Mouse (Mus musculus) stomach, embryonic 14.5 days (tissue): Measurements from ENCODE around the gene Cacna2d3. TPM values are rescaled to one million over a fixed set of nuclear protein-coding genes. Genes with fewer than 3 reads are reported as not detected.

ENCODE experiments used
- ATAC-seq: fragments of 200-750 bp; cut with Nextera tagmentation; 2 replicates; pipeline ENCODE4 v1.8.0; 2017; ENCODE audit warnings: low read depth, moderate TSS enrichment; ENCODE audit not compliant: insufficient number of reproducible peaks, insufficient read depth, low FRiP score
- H3K27ac ChIP-seq: fragments of 300-500 bp; sonication (generic); 2 replicates; pipeline ENCODE4 v1.5.1; 2014; ENCODE audit warnings: mild to moderate bottlenecking, low read length, moderate library complexity, mixed read lengths
- H3K27me3 ChIP-seq: fragments of 300-500 bp; sonication (generic); 2 replicates; pipeline ENCODE4 v1.6.1; 2014; ENCODE audit warnings: low read length, control low read depth, mixed read lengths; ENCODE audit not compliant: control insufficient read depth, insufficient read depth
- H3K36me3 ChIP-seq: fragments of 300-500 bp; sonication (generic); 2 replicates; pipeline ENCODE4 v1.6.1; 2014; ENCODE audit warnings: mild to moderate bottlenecking, control low read depth, low read length, moderate library complexity, mixed read lengths; ENCODE audit not compliant: control insufficient read depth, insufficient read depth
- H3K4me1 ChIP-seq: fragments of 300-500 bp; sonication (generic); 2 replicates; pipeline ENCODE4 v1.6.1; 2014; ENCODE audit warnings: low read length, control low read depth, mixed read lengths; ENCODE audit not compliant: control insufficient read depth, insufficient read depth
- H3K4me2 ChIP-seq: fragments of 300-500 bp; sonication (generic); replicated peaks from 2 replicates; pipeline ENCODE4 v1.6.1; 2014; ENCODE audit warnings: low read depth, low read length, control low read depth
- H3K4me3 ChIP-seq: fragments of 300-500 bp; sonication (generic); 2 replicates; pipeline ENCODE4 v1.5.1; 2014; ENCODE audit warnings: low read depth, low read length, control low read depth
- H3K9ac ChIP-seq: fragments of 300-500 bp; sonication (generic); replicated peaks from 2 replicates; pipeline ENCODE4 v1.6.1; 2014; ENCODE audit warnings: low read depth, mild to moderate bottlenecking, control low read depth, low read length, moderate library complexity, mixed read lengths
- H3K9me3 ChIP-seq: fragments of 300-500 bp; sonication (generic); 2 replicates; pipeline ENCODE4 v1.6.1; 2016; ENCODE audit warnings: low read depth, low read length, control low read depth; ENCODE audit not compliant: control insufficient read depth
- WGBS: fragments of 180-500 bp; shearing (Covaris S2); extraction: QIAGEN DNeasy Blood & Tissue Kit; methylation state at CpG from one replicate; pipeline ENCODE4 v1.1.7; 2014; 5-methylcytosine and 5-hydroxymethylcytosine counted together
- polyA plus RNA-seq: library from polyadenylated mRNA; unstranded; fragments of >200 nt; fragmentation: Nextera tagmentation; extraction: Ambion mirVana; gene quantifications from 2 replicates; pipeline ENCODE4 v1.2.1, GENCODE M21; 2014

Cacna2d3 gene
- polyA plus RNA-seq, 1 experiment from 2014 or later, result 3.5 TPM

DNA sequence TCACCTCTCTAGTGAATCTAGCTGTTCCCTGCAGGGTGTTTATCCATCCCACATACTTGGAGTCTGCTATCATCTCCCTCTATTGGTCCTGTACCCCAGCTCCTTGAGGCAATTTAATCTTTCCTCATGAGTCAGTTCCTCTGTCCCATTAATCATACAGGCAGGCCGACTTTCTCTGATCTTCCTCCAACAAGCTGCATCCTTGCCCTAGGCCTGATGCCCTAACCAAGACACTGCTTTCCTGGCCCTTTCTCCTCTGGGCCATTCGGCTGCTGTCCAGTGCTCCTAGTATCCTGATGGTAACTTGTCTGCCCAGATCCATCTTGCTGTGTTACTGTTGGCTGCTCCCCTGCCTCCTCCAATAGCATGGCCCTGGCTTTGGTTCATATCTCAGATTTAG lies 737.4 kb downstream of the Cacna2d3 start:
- Histone ChIP-seq H3K9me3 (no peaks in the 10 kb centered on the region), H3K4me3 (no peak overlapping the region), H3K9ac (no peak overlapping the region), H3K4me1 (no peaks in the 10 kb centered on the region), H3K36me3 (no peaks in the 10 kb centered on the region), H3K4me2 (no peak overlapping the region), H3K27ac (no peak overlapping the region), H3K27me3 (no peaks in the 10 kb centered on the region)
- ATAC-seq, result no peak
- 59% methylated on average over 2 of the region's 2 CpGs for WGBS

DNA sequence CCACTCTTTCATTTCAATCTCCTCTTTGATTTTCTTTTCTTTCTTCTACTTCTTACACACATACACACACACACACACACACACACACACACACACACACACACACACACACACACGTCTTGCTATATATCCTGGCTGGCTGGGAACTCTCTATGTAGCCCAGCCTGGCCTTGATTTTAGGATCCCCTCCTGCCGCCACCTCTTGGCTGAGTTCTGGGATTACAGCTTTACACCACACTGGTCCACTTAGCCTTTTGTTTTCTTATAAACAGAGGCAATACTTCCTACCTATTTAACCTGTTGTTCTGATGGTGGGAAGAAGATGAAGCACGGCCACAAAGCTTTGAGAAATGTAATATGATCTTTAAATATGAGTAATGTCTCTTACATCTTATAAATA lies 741.2 kb downstream of the Cacna2d3 start:
- H3K9me3 ChIP-seq, result no peaks in the 10 kb centered on the region
- no peak for ATAC-seq

DNA sequence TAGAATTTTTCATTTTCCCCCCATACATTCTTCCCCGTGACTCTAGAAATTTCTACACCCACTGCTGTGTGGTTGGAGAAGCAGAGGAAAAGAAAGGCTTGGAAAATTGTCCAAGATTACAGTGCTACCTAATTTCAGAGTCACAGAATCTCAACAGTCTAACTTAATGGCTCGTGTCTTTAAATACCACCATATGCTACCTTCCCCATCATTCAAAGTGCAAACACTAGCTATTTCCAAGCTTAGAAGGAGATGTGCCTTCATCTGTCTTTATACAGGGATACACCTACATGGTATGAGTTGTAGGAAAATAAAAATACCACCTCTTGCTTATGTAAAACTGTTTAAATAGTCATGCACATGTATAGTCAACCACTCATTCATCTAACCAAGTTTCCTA lies 742.4 kb downstream of the Cacna2d3 start:
- H3K9me3 ChIP-seq, result no peaks in the 10 kb centered on the region
- no peak overlapping the region for H3K27ac ChIP-seq
- no peak overlapping the region for H3K4me3 ChIP-seq
- H3K4me2 ChIP-seq, result no peak overlapping the region
- H3K9ac ChIP-seq, result no peak overlapping the region
- H3K4me1 ChIP-seq, result no peaks in the 10 kb centered on the region
- no peaks in the 10 kb centered on the region for H3K27me3 ChIP-seq
- no peaks in the 10 kb centered on the region for H3K36me3 ChIP-seq
- ATAC-seq, result no peak
- WGBS, result 94% methylated on average over 2 of the region's 2 CpGs

More for the DNA sequence above, 741.2 kb downstream of the Cacna2d3 start:
- Histone ChIP-seq H3K27ac (no peak overlapping the region), H3K27me3 (no peaks in the 10 kb centered on the region), H3K4me2 (no peak overlapping the region), H3K9ac (no peak overlapping the region), H3K4me3 (no peak overlapping the region), H3K4me1 (no peaks in the 10 kb centered on the region), H3K36me3 (no peaks in the 10 kb centered on the region)
- WGBS, result 33% methylated on average over 3 of the region's 3 CpGs

- Histone ChIP-seq H3K4me3 (no peak overlapping the region), H3K9me3 (no peaks in the 10 kb centered on the region), H3K27ac (no peak overlapping the region), H3K36me3 (no peaks in the 10 kb centered on the region), H3K27me3 (no peaks in the 10 kb centered on the region), H3K9ac (no peak overlapping the region), H3K4me2 (no peak overlapping the region), H3K4me1 (no peaks in the 10 kb centered on the region)
- 35% methylated on average over 5 of the region's 5 CpGs for WGBS
- ATAC-seq, result no peak
These were observed 749.0 kb downstream of the Cacna2d3 start for GRCm38 (mm10) chr14:28972620-28973019.

GRCm38 (mm10) chr14:28969247-28969646 lies 752.4 kb downstream of the Cacna2d3 start:
- Histone ChIP-seq H3K4me3 (no peak overlapping the region), H3K9ac (no peak overlapping the region), H3K27me3 (no peaks in the 10 kb centered on the region), H3K4me2 (no peak overlapping the region), H3K4me1 (no peaks in the 10 kb centered on the region), H3K36me3 (no peaks in the 10 kb centered on the region), H3K27ac (no peak overlapping the region), H3K9me3 (no peaks in the 10 kb centered on the region)
- no peak for ATAC-seq
- WGBS, result 90% methylated on average over 4 of the region's 4 CpGs

DNA sequence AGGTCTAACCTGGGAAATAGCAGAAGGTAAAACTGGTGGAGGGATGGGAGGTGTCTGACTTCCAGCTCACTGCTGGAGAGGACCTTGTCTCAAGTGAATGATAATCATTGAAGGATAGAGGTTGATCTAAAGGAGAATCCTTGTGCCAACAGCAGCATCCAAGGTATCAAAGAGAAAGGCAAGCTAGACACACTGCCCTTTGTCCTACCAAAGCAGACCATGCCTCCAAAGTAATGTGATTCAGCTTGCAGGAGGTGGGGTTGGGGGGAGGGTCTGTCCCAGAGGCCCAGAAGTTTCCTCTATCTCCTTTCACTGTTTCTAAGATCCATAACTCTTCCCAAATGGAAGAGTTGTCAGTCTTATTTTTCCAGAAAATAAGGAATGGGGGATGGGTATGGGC lies 754.8 kb downstream of the Cacna2d3 start:
- Histone ChIP-seq H3K36me3 (no peaks in the 10 kb centered on the region), H3K27me3 (no peaks in the 10 kb centered on the region), H3K4me3 (no peak overlapping the region), H3K4me1 (no peaks in the 10 kb centered on the region), H3K27ac (no peak overlapping the region), H3K9me3 (no peaks in the 10 kb centered on the region), H3K4me2 (no peak overlapping the region), H3K9ac (no peak overlapping the region)
- no peak for ATAC-seq

GRCm38 (mm10) chr14:28961379-28961778 lies 760.3 kb downstream of the Cacna2d3 start:
- Histone ChIP-seq H3K9ac (no peak overlapping the region), H3K4me3 (no peak overlapping the region), H3K27me3 (no peaks in the 10 kb centered on the region), H3K36me3 (no peaks in the 10 kb centered on the region), H3K4me1 (peaks cover 5% of the 10 kb centered on the region; the same call in 1 of the 2 replicates), H3K27ac (no peak overlapping the region), H3K4me2 (no peak overlapping the region), H3K9me3 (no peaks in the 10 kb centered on the region)
- no peak for ATAC-seq
- WGBS, result 67% methylated on average over 5 of the region's 5 CpGs

DNA sequence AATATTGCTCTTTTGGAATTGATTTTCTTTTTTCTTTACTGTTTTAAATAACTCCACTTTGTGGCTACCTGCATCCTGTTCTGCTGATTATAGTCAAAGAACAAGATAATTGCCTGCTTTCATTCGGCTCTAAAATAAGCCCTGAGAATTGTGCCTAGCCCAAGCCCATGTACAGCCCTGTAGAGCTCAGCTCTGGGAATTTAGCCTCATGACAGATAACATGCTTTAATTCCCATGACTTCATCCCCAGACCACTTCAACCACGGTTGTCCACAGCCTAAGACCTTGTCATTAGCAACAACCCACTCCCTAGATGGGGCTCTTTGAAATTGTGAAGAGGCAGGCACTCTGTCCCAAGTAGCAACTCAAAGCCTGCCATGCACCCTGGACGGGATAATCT lies 762.6 kb downstream of the Cacna2d3 start:
- ATAC-seq, result no peak
- WGBS, result 55% methylated on average over 3 of the region's 3 CpGs

More for the DNA sequence above, 762.6 kb downstream of the Cacna2d3 start:
- no peak overlapping the region for H3K4me3 ChIP-seq
- H3K4me1 ChIP-seq, result peaks cover 5% of the 10 kb centered on the region; the same call in 1 of the 2 replicates
- no peak overlapping the region for H3K9ac ChIP-seq
- H3K9me3 ChIP-seq, result no peaks in the 10 kb centered on the region
- no peak overlapping the region for H3K27ac ChIP-seq
- H3K27me3 ChIP-seq, result no peaks in the 10 kb centered on the region
- no peak overlapping the region for H3K4me2 ChIP-seq
- no peaks in the 10 kb centered on the region for H3K36me3 ChIP-seq
